Mouse (Mus musculus): ENCODE results near the gene Epha4.

DNA sequence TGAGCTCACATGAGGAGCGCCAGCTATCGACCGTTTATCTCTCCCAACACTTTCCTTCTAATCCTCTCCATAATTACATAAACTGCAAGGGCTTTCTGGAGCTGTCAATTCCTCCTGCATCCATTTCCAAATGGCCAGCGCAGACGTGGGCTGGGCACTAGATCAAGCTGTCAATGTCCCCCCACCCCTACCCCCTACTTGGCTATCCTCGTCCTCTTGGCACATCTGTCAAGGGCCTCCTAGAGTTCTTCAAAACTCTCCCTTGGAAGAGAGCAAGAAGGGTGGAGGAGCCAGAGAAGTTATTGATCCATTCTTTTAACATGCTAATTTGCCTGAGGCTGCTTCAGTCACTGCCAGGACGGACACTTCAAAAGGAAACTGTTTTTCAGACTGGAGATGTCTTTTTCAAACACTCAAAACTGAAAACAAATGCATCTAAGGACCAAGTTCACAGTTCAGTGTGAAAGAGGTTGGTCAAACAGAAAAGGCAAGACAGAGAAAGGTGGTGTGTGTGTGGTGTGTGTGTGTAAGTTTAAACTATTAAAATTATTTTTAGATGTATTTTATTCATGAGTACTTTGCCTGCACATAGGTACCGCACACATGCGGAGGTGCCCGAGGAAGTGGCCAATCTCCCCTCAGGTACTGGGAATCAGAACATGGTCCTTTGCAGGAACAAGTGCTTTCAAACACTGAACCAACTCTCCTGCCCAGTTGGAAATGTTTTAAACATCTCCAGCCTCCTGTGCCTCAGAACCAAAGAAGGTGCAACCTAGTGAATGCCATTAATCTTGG lies 20.9 kb downstream of the Epha4 start:
- TF ChIP-seq CTCF (IDR thresholded peaks at IDR 0.05; ENCODE audit: borderline replicate concordance, control insufficient read depth, extremely low read depth, insufficient read depth, low read length, poor library complexity) (no peak), POLR2A (IDR thresholded peaks at IDR 0.05; ENCODE audit: control insufficient read depth, extremely low read depth, insufficient read depth, low read length, poor library complexity) (no peak)
